Mouse (Mus musculus) brain, embryonic 14.5 days (tissue): ENCODE data around the gene Cfap70. TPM values are rescaled to one million over a fixed set of nuclear protein-coding genes. Genes with fewer than 3 reads are reported as not detected.

Source experiments
- DNase-seq: peaks from one replicate; pipeline ENCODE4 v3.0.0-alpha.2; 2011; ENCODE audit warnings: low read depth
- CTCF ChIP-seq: fragments of 200-500 bp; IDR thresholded peaks from 2 replicates; pipeline ENCODE4 v1.5.1; 2012; ENCODE audit warnings: inconsistent platforms, mild to moderate bottlenecking, moderate library complexity, borderline replicate concordance; ENCODE audit not compliant: insufficient read depth, insufficient read length; ENCODE audit errors: extremely low read depth
- POLR2A ChIP-seq: fragments of 200-500 bp; IDR thresholded peaks from 2 replicates; pipeline ENCODE4 v1.6.1; 2012; ENCODE audit warnings: mild to moderate bottlenecking, inconsistent platforms, borderline replicate concordance; ENCODE audit not compliant: poor library complexity, insufficient read depth, insufficient read length, severe bottlenecking; ENCODE audit errors: extremely low read depth
- polyA plus RNA-seq: library from polyadenylated mRNA; depleted of rRNA; stranded (reverse); fragments of >200 nt; gene quantifications from 2 replicates; pipeline ENCODE4 v1.2.3, GENCODE M21; 2012; rRNA removed

The Cfap70 gene
- polyA plus RNA-seq, 1 experiment, result 1.2 TPM

DNA sequence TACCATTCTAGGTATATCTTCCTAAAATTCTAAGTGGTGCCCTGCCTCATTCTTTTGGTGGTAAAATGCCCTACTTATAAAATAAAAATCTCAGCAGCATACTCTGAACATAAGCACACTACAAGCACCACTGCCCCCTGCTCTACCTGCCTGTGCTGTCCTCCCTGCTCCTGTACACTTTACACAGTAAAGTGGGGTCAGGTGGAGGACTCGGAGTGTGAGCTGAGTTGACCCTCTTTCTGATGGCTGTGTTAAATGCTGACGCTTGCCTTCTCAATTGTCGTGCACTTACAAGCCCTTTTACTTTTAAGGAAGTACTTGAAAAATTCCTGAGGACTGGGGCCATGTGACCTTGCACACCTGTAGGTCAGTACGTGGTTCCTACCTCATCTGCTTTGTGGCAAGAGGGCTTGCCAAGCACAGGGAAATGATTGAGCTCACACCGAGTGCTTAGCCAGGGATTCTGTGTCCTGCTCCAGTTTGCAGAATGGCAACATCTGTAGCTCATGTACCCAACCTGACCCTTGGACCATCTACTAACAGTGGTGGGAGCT, 72.9 kb downstream of the Cfap70 start:
- no peak for DNase-seq
- TF ChIP-seq CTCF (no peak), POLR2A (no peak)

DNA sequence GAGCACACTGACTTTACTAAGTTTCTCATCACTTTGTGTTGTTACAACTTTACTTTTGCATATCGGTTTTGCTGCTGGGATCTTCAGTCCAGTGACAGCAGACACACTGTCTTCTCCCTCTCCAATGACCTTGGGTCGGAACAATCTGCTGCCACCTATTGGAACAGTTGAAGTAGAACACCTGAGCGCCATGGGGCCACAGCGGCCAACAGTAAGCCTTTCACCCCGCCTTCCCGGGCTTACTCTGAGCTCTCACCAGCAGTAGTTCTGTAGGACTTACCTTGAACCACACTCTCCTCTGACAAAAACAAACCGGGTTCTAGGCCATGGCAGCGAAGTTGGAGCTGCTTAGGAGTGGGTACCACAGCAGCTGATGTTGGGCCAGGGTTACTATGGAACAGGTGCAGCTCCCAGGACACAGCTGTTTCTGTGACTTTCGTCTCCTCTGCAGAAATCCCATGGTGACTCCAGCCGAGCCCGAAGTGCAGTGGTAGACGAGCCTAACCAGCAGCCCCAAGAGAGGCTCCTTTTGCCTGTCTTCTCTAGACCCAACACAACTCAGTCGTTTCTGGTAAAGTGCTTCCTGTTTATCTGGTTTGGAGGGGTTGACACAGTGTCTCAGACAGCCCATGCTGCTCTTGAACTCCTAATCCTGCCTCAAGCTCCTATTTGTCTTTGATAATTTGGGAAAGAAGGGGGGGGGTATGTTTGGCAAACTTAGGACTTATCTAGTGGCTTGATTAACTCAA, 73.5 kb downstream of the Cfap70 start:
- peak; percentile 35 for DNase-seq
- TF ChIP-seq CTCF (peak; percentile 55; the same call in 1 of the 2 replicates), POLR2A (no peak)

GRCm38 (mm10) chr14:20377112-20377521, 74.9 kb downstream of the Cfap70 start:
- DNase-seq, result no peak
- TF ChIP-seq POLR2A (no peak), CTCF (no peak)

DNA sequence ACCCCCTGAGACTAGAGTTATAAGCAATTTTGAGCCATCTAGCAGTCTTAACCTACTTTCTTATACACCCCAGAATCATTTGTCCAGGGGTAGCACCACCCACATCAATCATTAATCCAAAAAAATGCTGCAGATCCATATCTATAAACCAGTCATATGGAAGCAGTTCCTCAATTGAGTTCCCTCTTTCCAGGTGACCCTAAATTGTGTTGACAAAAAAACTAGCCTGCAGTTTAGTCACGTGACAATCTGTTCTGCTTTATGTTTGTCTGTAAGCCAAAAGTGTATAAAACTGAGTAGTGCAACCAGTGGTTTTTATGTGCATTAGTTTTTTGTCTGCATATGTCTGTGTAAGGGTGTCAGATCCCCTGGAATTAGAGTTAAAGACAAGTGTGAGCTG, 80.2 kb downstream of the Cfap70 start:
- DNase-seq, result no peak
- TF ChIP-seq CTCF, result no peak
- TF ChIP-seq POLR2A, result no peak

GRCm38 (mm10) chr14:20370798-20371197, 81.2 kb downstream of the Cfap70 start:
- no peak for TF ChIP-seq CTCF
- no peak for TF ChIP-seq POLR2A
- DNase-seq, result no peak

GRCm38 (mm10) chr14:20368271-20368670, 83.8 kb downstream of the Cfap70 start:
- DNase-seq, result no peak
- TF ChIP-seq POLR2A (no peak), CTCF (no peak)

GRCm38 (mm10) chr14:20363230-20363629, 88.8 kb downstream of the Cfap70 start:
- TF ChIP-seq CTCF (no peak), POLR2A (no peak)
- DNase-seq, result no peak

GRCm38 (mm10) chr14:20347991-20348541, 104.0 kb downstream of the Cfap70 start, which contains the start of the genes Ecd and Fam149b:
TSS of gene Ecd (minus strand) at chr14:20348121.
TSS of gene Fam149b (plus strand) at chr14:20348162.
- peak; percentile 99 for DNase-seq
- peak; percentile 82 for TF ChIP-seq POLR2A
- TF ChIP-seq CTCF, result peak; percentile 37; the same call in 1 of the 2 replicates

DNA sequence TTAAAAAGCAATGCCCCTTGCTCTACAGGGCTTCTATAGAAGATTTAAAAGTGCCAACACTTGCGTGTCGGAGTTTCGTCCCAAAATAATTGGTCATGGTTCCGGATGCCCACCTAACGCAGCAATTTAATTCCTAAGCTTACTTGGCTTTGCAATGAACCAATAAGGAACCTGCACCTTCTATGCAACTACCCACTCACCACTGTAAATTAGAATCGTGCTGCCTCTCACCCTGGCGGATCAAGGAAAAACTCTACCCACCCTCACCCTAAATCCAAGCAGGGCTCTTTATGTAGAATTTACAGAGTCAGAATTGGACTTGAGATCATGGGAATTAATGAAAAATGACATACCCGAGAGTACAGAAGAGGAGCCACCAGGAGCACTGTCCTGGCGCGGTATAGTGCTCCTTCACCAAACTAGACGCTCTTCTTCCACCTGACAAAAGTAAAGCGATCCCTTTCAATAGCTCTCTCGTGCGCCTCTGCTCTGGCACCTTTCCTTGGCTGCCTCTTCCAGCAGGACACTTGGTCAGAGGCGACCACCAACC, 104.5 kb downstream of the Cfap70 start:
- DNase-seq, result no peak
- no peak for TF ChIP-seq CTCF
- no peak for TF ChIP-seq POLR2A

DNA sequence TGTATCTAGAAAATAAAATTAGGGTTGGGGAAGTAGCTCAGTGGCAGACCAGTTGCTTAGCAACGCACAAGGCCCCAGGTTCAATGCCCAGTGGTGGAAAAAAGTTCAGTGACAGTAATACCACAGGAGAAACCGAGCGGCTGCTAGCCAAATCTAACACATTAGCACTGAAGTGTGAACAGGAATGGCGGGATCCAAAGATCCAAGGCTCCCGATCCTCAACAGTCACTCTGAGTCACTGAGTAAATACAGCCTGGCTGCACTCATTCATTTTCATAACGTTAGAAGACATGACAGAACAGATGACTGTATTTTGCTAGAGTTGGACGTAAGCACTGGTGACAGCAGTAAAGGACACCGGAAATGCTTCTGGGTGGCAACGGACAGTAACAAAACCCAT, 106.1 kb downstream of the Cfap70 start:
- DNase-seq, result no peak
- TF ChIP-seq CTCF (no peak), POLR2A (no peak)

Other genes starting within 250 kb of the Cfap70 start
- 0.05 TPM in 1 of 2 replicates, not detected in the other for gene Kcnk16, start 183.0 kb downstream of the Cfap70 start, polyA plus RNA-seq
- 16.5 and 17.4 TPM in 2 replicates for gene Nudt13, start 157.5 kb downstream of the Cfap70 start, polyA plus RNA-seq
- gene Ecd, start 104.1 kb downstream of the Cfap70 start, polyA plus RNA-seq, result 37.6 and 38.1 TPM in 2 replicates
- gene Fam149b, start 104.1 kb downstream of the Cfap70 start, polyA plus RNA-seq, result 54.0 and 59.6 TPM in 2 replicates
- gene Dnajc9, start 63.3 kb downstream of the Cfap70 start, polyA plus RNA-seq, result 95.7 and 127 TPM in 2 replicates
- 36.1 and 46.2 TPM in 2 replicates for gene Mrps16, start 58.6 kb downstream of the Cfap70 start, polyA plus RNA-seq
- gene Anxa7, start 27.9 kb upstream of the Cfap70 start, polyA plus RNA-seq, result 18.0 and 18.9 TPM in 2 replicates
- gene Mss51, start 44.7 kb upstream of the Cfap70 start, polyA plus RNA-seq, result 1.5 and 2.4 TPM in 2 replicates
- gene Ppp3cb, start 94.3 kb upstream of the Cfap70 start, polyA plus RNA-seq, result 114 and 141 TPM in 2 replicates
- 25.1 and 30.3 TPM in 2 replicates for gene Usp54, start 188.8 kb upstream of the Cfap70 start, polyA plus RNA-seq
- 0.10 and 0.16 TPM in 2 replicates for gene Myoz1, start 204.3 kb upstream of the Cfap70 start, polyA plus RNA-seq
- 0.23 and 0.27 TPM in 2 replicates for gene Synpo2l, start 216.1 kb upstream of the Cfap70 start, polyA plus RNA-seq
- 159 and 187 TPM in 2 replicates for gene Sec24c, start 222.1 kb upstream of the Cfap70 start, polyA plus RNA-seq
- gene Fut11, start 242.7 kb upstream of the Cfap70 start, polyA plus RNA-seq, result 21.1 and 24.7 TPM in 2 replicates